Mouse (Mus musculus): Measurements from ENCODE around the gene Pbx1. TPM values are rescaled to one million over a fixed set of nuclear protein-coding genes. Genes with fewer than 3 reads are reported as not detected.

Pbx1 gene
- total RNA-seq, 1 experiment, result 10.0 TPM

DNA sequence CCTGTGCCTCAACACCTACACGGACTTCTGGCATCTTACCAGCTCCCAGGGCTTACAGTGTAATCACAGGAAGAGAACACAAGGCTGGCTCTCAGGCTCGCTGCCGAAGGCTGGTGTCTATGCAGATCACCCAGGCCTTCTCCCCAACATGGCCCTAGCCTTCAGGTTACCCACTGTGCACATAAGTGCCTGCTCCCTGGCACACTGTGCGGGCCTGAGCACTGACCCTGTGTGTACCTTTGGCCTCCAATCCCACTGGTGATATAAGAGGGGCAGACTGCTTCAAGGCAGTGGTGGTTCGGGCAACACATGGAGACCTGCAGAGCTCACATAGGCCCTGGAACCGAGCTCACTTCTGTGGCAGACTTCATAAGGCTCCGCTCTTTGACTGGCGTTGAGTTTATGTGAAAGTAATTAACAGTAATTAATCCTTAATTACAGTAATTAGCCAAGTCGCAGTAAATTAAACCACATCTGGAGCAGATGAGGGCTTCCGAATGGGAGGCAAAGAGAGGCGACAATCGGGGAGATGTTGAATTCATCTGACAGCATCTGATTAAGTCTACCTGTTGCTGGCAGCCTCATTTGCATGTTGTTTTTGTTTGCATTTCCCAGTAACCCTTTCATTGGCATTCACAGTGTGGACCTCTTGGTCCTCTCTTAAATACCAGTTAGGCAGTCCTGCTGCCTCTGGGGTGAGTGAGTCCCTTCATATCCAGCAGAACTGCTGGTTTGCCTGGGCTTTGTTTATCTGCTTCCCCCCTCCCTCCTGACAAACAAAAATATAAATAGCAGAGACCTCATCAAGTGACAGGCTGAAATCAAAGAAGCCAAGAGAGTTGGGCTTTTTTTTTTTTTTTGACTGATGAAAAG is 163.1 kb downstream of the Pbx1 start:
- TF ChIP-seq CHD2 (IDR thresholded peaks at IDR 0.05; ENCODE audit: low read depth, low read length), result no peak
- no peak for TF ChIP-seq ZNF384 (IDR thresholded peaks at IDR 0.05; ENCODE audit: low read depth, low read length)
- no peak for TF ChIP-seq HCFC1 (IDR thresholded peaks at IDR 0.05; ENCODE audit: borderline replicate concordance, insufficient read depth, low read length)
- no peak for TF ChIP-seq MAFK (IDR thresholded peaks at IDR 0.05; ENCODE audit: insufficient read depth, low read depth, low read length)
- no peak for TF ChIP-seq ZC3H11A (IDR thresholded peaks at IDR 0.05; ENCODE audit: borderline replicate concordance, low read depth, low read length)

DNA sequence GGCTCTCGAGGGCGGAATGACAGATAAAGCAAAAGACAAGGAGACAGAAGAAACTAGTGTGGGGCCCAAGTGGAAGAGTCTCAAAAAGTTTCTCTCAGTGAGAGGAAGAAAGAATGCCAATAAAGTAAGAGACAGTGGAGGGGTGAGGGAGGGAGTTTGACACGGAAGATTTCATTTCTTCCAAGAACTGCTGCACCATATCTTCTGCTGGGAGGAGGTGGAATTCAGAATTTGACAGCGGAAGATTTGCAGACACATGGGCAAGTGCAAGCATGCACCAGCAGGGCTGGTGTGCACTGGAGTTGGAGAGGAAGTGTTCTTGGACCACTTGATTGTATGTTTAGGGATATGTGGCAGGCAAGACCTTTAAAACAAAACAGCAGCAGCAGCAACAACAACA is 163.8 kb downstream of the Pbx1 start:
- Histone ChIP-seq H3K4me3 (ENCODE audit: insufficient read depth in 1 of 2, low read depth in 1 of 2, low read length in 2 of 2, poor library complexity in 1 of 2, severe bottlenecking in 1 of 2) (no peak overlapping the region), H3K9ac (ENCODE audit: insufficient read depth, low read depth, low read length, poor library complexity, severe bottlenecking) (no peak overlapping the region), H3K9me3 (ENCODE audit: control insufficient read depth, insufficient read depth, low read depth, low read length) (no peaks in the 10 kb centered on the region), H3K4me1 (ENCODE audit: control insufficient read depth in 2 of 2, insufficient read depth in 2 of 2, low read length in 2 of 2, poor library complexity in 1 of 2) (no peaks in the 10 kb centered on the region), H3K27ac (ENCODE audit: insufficient read depth, low read depth, low read length, poor library complexity, severe bottlenecking) (no peak overlapping the region), H3K36me3 (ENCODE audit: control insufficient read depth, insufficient read depth, low read length, poor library complexity, severe bottlenecking) (no peaks in the 10 kb centered on the region)
- no peak for DNase-seq (ENCODE audit: low read depth, low spot score)
- TF ChIP-seq CHD2 (IDR thresholded peaks at IDR 0.05; ENCODE audit: low read depth, low read length), result no peak
- TF ChIP-seq HCFC1 (IDR thresholded peaks at IDR 0.05; ENCODE audit: borderline replicate concordance, insufficient read depth, low read length), result no peak
- no peak for TF ChIP-seq ZNF384 (IDR thresholded peaks at IDR 0.05; ENCODE audit: low read depth, low read length)
- TF ChIP-seq MAFK (IDR thresholded peaks at IDR 0.05; ENCODE audit: insufficient read depth, low read depth, low read length), result no peak
- no peak for TF ChIP-seq ZC3H11A (IDR thresholded peaks at IDR 0.05; ENCODE audit: borderline replicate concordance, low read depth, low read length)
- in situ Hi-C loops (cut with MboI; ENCODE audit: low sequenced_read_pairs in 2 of 2, unreplicated experiment in 2 of 2), result no loop called here

More for the DNA sequence above, 163.1 kb downstream of the Pbx1 start:
- no peak overlapping the region for H3K4me3 ChIP-seq (ENCODE audit: insufficient read depth in 1 of 2, low read depth in 1 of 2, low read length in 2 of 2, poor library complexity in 1 of 2, severe bottlenecking in 1 of 2)
- no peak for DNase-seq (ENCODE audit: low read depth, low spot score)
- in situ Hi-C loops (cut with MboI; ENCODE audit: low sequenced_read_pairs in 2 of 2, unreplicated experiment in 2 of 2), result no loop called here
- no peak overlapping the region for H3K27ac ChIP-seq (ENCODE audit: insufficient read depth, low read depth, low read length, poor library complexity, severe bottlenecking)
- H3K36me3 ChIP-seq (ENCODE audit: control insufficient read depth, insufficient read depth, low read length, poor library complexity, severe bottlenecking), result no peaks in the 10 kb centered on the region
- H3K4me1 ChIP-seq (ENCODE audit: control insufficient read depth in 2 of 2, insufficient read depth in 2 of 2, low read length in 2 of 2, poor library complexity in 1 of 2), result no peaks in the 10 kb centered on the region
- H3K9ac ChIP-seq (ENCODE audit: insufficient read depth, low read depth, low read length, poor library complexity, severe bottlenecking), result no peak overlapping the region
- no peaks in the 10 kb centered on the region for H3K9me3 ChIP-seq (ENCODE audit: control insufficient read depth, insufficient read depth, low read depth, low read length)

DNA sequence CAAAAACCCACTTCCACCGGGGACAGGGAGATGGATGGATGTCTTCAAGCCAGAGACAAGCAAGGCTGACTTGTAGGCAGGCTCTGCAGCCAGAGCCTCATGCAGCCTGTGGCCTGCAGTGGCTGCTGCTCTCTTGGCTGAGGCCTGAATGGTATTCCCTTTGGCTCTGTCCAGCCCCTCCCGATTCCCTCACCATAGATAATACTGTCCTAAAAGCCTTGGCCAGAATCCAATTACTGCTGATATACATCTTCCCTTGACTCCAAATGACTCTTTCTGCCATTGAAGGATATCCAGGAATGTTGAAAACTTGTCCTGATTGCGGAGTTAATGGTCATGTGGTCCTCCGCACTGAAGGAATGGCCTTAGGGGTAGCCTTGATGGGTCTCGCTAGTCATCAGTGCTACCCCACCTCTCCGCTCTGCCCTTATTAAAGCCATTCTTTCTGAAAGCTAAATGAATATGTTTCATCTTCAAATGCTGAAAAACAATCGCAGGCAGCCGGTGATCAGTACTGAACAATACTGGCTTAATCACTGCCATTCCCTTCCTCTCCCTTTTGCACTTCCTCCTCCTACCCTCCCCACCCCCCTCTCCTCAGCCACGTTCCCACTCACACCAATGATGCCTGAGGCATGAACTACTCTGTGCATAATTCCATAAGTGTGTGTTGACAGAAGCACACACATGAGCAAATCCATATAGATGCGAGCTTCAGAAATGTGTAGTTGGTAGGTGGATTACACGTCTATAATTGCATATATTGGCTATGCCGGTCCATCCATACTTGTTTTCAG is 166.3 kb downstream of the Pbx1 start:
- no peak for TF ChIP-seq HCFC1 (IDR thresholded peaks at IDR 0.05; ENCODE audit: borderline replicate concordance, insufficient read depth, low read length)
- no peak for TF ChIP-seq CHD2 (IDR thresholded peaks at IDR 0.05; ENCODE audit: low read depth, low read length)
- TF ChIP-seq MAFK (IDR thresholded peaks at IDR 0.05; ENCODE audit: insufficient read depth, low read depth, low read length), result no peak
- no peak for TF ChIP-seq ZC3H11A (IDR thresholded peaks at IDR 0.05; ENCODE audit: borderline replicate concordance, low read depth, low read length)
- no peak for TF ChIP-seq ZNF384 (IDR thresholded peaks at IDR 0.05; ENCODE audit: low read depth, low read length)
- Histone ChIP-seq H3K9ac (ENCODE audit: insufficient read depth, low read depth, low read length, poor library complexity, severe bottlenecking) (no peak overlapping the region), H3K4me1 (ENCODE audit: control insufficient read depth in 2 of 2, insufficient read depth in 2 of 2, low read length in 2 of 2, poor library complexity in 1 of 2) (no peaks in the 10 kb centered on the region), H3K36me3 (ENCODE audit: control insufficient read depth, insufficient read depth, low read length, poor library complexity, severe bottlenecking) (no peaks in the 10 kb centered on the region), H3K9me3 (ENCODE audit: control insufficient read depth, insufficient read depth, low read depth, low read length) (no peaks in the 10 kb centered on the region), H3K27ac (ENCODE audit: insufficient read depth, low read depth, low read length, poor library complexity, severe bottlenecking) (no peak overlapping the region), H3K4me3 (ENCODE audit: insufficient read depth in 1 of 2, low read depth in 1 of 2, low read length in 2 of 2, poor library complexity in 1 of 2, severe bottlenecking in 1 of 2) (no peak overlapping the region)
- in situ Hi-C loops (cut with MboI; ENCODE audit: low sequenced_read_pairs in 2 of 2, unreplicated experiment in 2 of 2), result no loop called here
- no peak for DNase-seq (ENCODE audit: low read depth, low spot score)

DNA sequence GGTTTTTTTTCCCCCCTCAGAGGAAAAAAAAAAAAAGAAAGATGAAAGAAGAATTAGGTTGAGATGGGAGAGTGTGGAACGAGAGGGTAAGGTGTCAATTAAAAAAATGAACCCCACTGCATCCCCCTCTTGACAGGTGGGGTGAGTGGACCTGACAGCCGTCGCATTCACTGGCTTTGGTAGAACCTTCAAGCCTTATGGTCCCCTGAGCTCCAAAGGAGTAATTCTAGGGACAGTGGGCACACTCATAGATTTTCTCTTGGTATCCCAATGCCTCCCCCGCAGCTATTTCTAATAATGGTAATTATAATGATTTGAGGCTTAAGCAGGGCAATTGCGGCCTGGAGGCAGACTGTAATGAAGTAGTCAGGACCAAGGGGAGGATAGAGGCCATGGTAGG is 167.0 kb downstream of the Pbx1 start:
- no peak overlapping the region for H3K4me3 ChIP-seq (ENCODE audit: insufficient read depth in 1 of 2, low read depth in 1 of 2, low read length in 2 of 2, poor library complexity in 1 of 2, severe bottlenecking in 1 of 2)
- DNase-seq (ENCODE audit: low read depth, low spot score), result no peak
- H3K9ac ChIP-seq (ENCODE audit: insufficient read depth, low read depth, low read length, poor library complexity, severe bottlenecking), result no peak overlapping the region
- TF ChIP-seq ZC3H11A (IDR thresholded peaks at IDR 0.05; ENCODE audit: borderline replicate concordance, low read depth, low read length), result no peak
- no peak for TF ChIP-seq ZNF384 (IDR thresholded peaks at IDR 0.05; ENCODE audit: low read depth, low read length)
- TF ChIP-seq CHD2 (IDR thresholded peaks at IDR 0.05; ENCODE audit: low read depth, low read length), result no peak
- TF ChIP-seq HCFC1 (IDR thresholded peaks at IDR 0.05; ENCODE audit: borderline replicate concordance, insufficient read depth, low read length), result no peak
- no peak for TF ChIP-seq MAFK (IDR thresholded peaks at IDR 0.05; ENCODE audit: insufficient read depth, low read depth, low read length)
- no peaks in the 10 kb centered on the region for H3K4me1 ChIP-seq (ENCODE audit: control insufficient read depth in 2 of 2, insufficient read depth in 2 of 2, low read length in 2 of 2, poor library complexity in 1 of 2)
- H3K36me3 ChIP-seq (ENCODE audit: control insufficient read depth, insufficient read depth, low read length, poor library complexity, severe bottlenecking), result no peaks in the 10 kb centered on the region
- no peaks in the 10 kb centered on the region for H3K9me3 ChIP-seq (ENCODE audit: control insufficient read depth, insufficient read depth, low read depth, low read length)
- H3K27ac ChIP-seq (ENCODE audit: insufficient read depth, low read depth, low read length, poor library complexity, severe bottlenecking), result no peak overlapping the region
- in situ Hi-C loops (cut with MboI; ENCODE audit: low sequenced_read_pairs in 2 of 2, unreplicated experiment in 2 of 2), result no loop called here

All from ES-E14 (cell line).